In the genomic region with DNA sequence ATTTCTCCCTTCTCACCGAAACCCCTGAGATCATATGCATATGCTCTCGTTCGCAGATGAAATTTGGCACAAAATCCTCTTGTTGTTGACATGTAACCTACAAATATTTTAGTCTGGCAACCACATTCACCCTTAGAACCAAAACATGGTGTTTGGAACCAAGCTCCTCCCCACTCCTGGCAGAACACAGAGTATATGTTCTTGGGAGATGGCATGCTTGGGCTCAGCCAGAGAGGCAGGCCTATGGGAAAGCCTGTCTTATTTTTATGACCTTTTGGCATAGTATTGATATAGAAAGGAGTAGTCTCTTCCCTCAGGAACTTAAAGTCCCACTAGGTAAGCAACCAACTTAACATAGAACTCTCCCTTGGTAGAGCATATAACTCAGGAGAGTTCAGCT, we compare ENCODE assay signal across 21 mouse cellular contexts.
"Had no signal": no experiment of that assay in that cellular context is flagged by ENCODE, and none has a peak within 500 bp of the region (broad histone marks: within the 10 kb centered on the region; RNA-seq: fewer than 3 reads in every experiment).

No protein-coding gene starts in this region.

- H3K27me3 ChIP-seq: limb, embryonic 13.5 days; midbrain, embryonic 12.5 days; midbrain, embryonic 15.5 days; neural tube, embryonic 12.5 days; neural tube, embryonic 15.5 days had no signal

- H3K4me2 ChIP-seq: limb, embryonic 13.5 days; lung, embryonic 14.5 days; midbrain, embryonic 12.5 days; midbrain, embryonic 15.5 days; neural tube, embryonic 12.5 days; neural tube, embryonic 15.5 days had no signal

- H3K4me3 ChIP-seq: layer of hippocampus, adult 2 months; limb, embryonic 10.5 days; limb, embryonic 13.5 days; midbrain, embryonic 12.5 days; midbrain, embryonic 15.5 days; neural tube, embryonic 12.5 days; neural tube, embryonic 15.5 days had no signal

- H3K27ac ChIP-seq: kidney, postnatal 0 days; layer of hippocampus, adult 2 months; limb, embryonic 10.5 days; limb, embryonic 13.5 days; liver, embryonic 14.5 days; macrophage; midbrain, embryonic 12.5 days; midbrain, embryonic 15.5 days; neural tube, embryonic 12.5 days; neural tube, embryonic 15.5 days had no signal

- H3K4me1 ChIP-seq: limb, embryonic 10.5 days; limb, embryonic 13.5 days; midbrain, embryonic 12.5 days; midbrain, embryonic 15.5 days; neural tube, embryonic 12.5 days; neural tube, embryonic 15.5 days had no signal

- H3K9ac ChIP-seq: limb, embryonic 13.5 days; liver, embryonic 14.5 days; liver, postnatal 0 days; lung, embryonic 14.5 days; midbrain, embryonic 12.5 days; midbrain, embryonic 15.5 days; neural tube, embryonic 12.5 days; neural tube, embryonic 15.5 days had no signal

- ATAC-seq: liver, postnatal 0 days; lung, postnatal 0 days; midbrain, embryonic 15.5 days had no signal

- H3K36me3 ChIP-seq: limb, embryonic 10.5 days; limb, embryonic 13.5 days; midbrain, embryonic 12.5 days; midbrain, embryonic 15.5 days; neural tube, embryonic 12.5 days; neural tube, embryonic 15.5 days had no signal

- DNase-seq: kidney, adult 2 months; kidney, postnatal 25 days; layer of hippocampus, adult 9-11 months; liver; liver, postnatal 0 days; lung, embryonic 14.5 days; right cerebral cortex, adult 18-20 months; right cerebral cortex, postnatal 14 days; right cerebral cortex, postnatal 4 days; thymus, postnatal 25 days had no signal

- H3K9me3 ChIP-seq: limb, embryonic 10.5 days; limb, embryonic 13.5 days; midbrain, embryonic 12.5 days; midbrain, embryonic 15.5 days; neural tube, embryonic 12.5 days; neural tube, embryonic 15.5 days had no signal
